ENCODE assay signal across 13 mouse cellular contexts in the genomic region with DNA sequence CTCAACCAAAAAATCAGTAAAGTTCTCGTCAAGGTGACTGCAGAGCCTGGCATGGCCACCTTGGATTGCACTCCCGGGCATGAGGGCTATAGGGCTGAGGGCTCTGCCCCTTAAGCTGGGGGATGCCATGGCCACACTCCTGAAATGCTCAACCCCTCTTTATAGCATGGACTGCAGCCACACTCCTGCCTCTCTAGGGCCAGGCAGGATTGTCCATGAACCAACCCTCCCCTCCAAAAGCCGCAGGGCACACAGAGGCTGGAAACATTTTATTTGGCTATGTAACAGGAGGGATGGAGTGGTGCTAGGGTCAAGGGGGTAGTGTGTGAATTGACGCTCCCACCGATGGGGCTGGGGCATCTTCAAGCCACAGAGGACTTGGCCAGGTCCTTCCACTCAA. TPM values are rescaled to one million over a fixed set of nuclear protein-coding genes. Genes with fewer than 3 reads are reported as not detected.
DNase-seq lines count a peak whose midpoint lies in the region; ATAC-seq and TF ChIP-seq lines count a peak whose summit lies in the region.
"Had no signal": no experiment of that assay in that cellular context is flagged by ENCODE, and none has a peak within 500 bp of the region (broad histone marks: within the 10 kb centered on the region; RNA-seq: fewer than 3 reads in every experiment).

No protein-coding gene starts in this region.

- no peak for TF ChIP-seq POLR2A in heart, adult 2 months (IDR thresholded peaks at IDR 0.05; ENCODE audit: insufficient read depth, low read depth, low read length)

- no peak overlapping the region for H3K9ac ChIP-seq in heart, adult 2 months (ENCODE audit: low read depth, low read length)
- no peak overlapping the region for H3K9ac ChIP-seq in liver, embryonic 13.5 days
- H3K9ac ChIP-seq in midbrain, embryonic 14.5 days (replicated peaks; ENCODE audit: low read length), result no peak overlapping the region
- H3K9ac ChIP-seq: intestine, embryonic 15.5 days; lung, embryonic 15.5 days had no signal

- intact Hi-C loops in heart, adult 2 months (cut with DNase I), result loop anchor here (5.0 kb wide), 1 partner anchor 110 kb away; no protein-coding TSS in a partner anchor

- no peak for TF ChIP-seq CTCF in heart, adult 2 months (IDR thresholded peaks at IDR 0.05)

- no peak overlapping the region for H3K4me3 ChIP-seq in heart, adult 2 months
- no peak overlapping the region for H3K4me3 ChIP-seq in heart, embryonic 10.5 days
- H3K4me3 ChIP-seq in liver, embryonic 13.5 days (replicated peaks), result no peak overlapping the region
- no peak overlapping the region for H3K4me3 ChIP-seq in midbrain, embryonic 14.5 days (replicated peaks; ENCODE audit: low read depth, low read length)

- whole genome bisulfite sequencing in heart, adult 2 months, result 92% methylated on average over 5 of the region's 5 CpGs
- 72% methylated on average over 5 of the region's 5 CpGs for WGBS in heart, embryonic 10.5 days
- WGBS in liver, embryonic 13.5 days (ENCODE audit: insufficient replicate concordance), result 79% methylated on average over 5 of the region's 5 CpGs
- 77% methylated on average over 5 of the region's 5 CpGs for WGBS in midbrain, embryonic 14.5 days

- no peak for ATAC-seq in liver, embryonic 13.5 days (ENCODE audit: low read depth)
- no peak for ATAC-seq in midbrain, embryonic 14.5 days (ENCODE audit: low FRiP score, low TSS enrichment)

- H3K79me2 ChIP-seq in heart, adult 2 months (replicated peaks; ENCODE audit: control insufficient read depth, insufficient read depth, low read length), result no peaks in the 10 kb centered on the region

- peak overlapping the region; percentile 97 for H3K27ac ChIP-seq in heart, adult 2 months
- H3K27ac ChIP-seq in heart, embryonic 10.5 days, result no peak overlapping the region
- no peak overlapping the region for H3K27ac ChIP-seq in liver, embryonic 13.5 days
- H3K27ac ChIP-seq in midbrain, embryonic 14.5 days (replicated peaks; ENCODE audit: low read depth, low read length), result peak overlapping the region; percentile 93; the same call in 1 of the 2 replicates
- H3K27ac ChIP-seq: embryonic facial prominence, embryonic 12.5 days; lung, embryonic 15.5 days had no signal

- peak overlapping the region; percentile 98; the same call in 1 of the 2 replicates for H3K4me2 ChIP-seq in liver, embryonic 13.5 days
- no peak overlapping the region for H3K4me2 ChIP-seq in midbrain, embryonic 14.5 days (ENCODE audit: low read length)

- peak; percentile 48 for DNase-seq in cerebellum, adult 11-12 months
- DNase-seq in cerebellum, postnatal 4 days (ENCODE audit: low spot score in 2 of 2), result no peak
- no peak for DNase-seq in heart, adult 2 months
- DNase-seq in heart, embryonic 10.5 days (ENCODE audit: low spot score), result no peak
- no peak for DNase-seq in liver, embryonic 13.5 days
- no peak for DNase-seq in liver
- no peak for DNase-seq in midbrain, embryonic 14.5 days
- no peak for DNase-seq in spleen, postnatal 14 days (ENCODE audit: low spot score in 2 of 2)

- no peak for TF ChIP-seq EP300 in heart, adult 2 months (IDR thresholded peaks at IDR 0.05; ENCODE audit: insufficient read depth, low read depth, low read length)

- H3K27me3 ChIP-seq in heart, adult 2 months (ENCODE audit: control insufficient read depth, insufficient read depth, low read length), result no peaks in the 10 kb centered on the region
- no peaks in the 10 kb centered on the region for H3K27me3 ChIP-seq in heart, embryonic 10.5 days (ENCODE audit: insufficient read depth, poor library complexity, severe bottlenecking)
- H3K27me3 ChIP-seq in liver, embryonic 13.5 days, result no peaks in the 10 kb centered on the region
- H3K27me3 ChIP-seq in midbrain, embryonic 14.5 days (ENCODE audit: control insufficient read depth, insufficient read depth, low read length), result no peaks in the 10 kb centered on the region
- H3K27me3 ChIP-seq: embryonic facial prominence, embryonic 12.5 days; heart, embryonic 15.5 days; intestine, embryonic 15.5 days; lung, embryonic 15.5 days had no signal

- no peaks in the 10 kb centered on the region for H3K9me3 ChIP-seq in heart, embryonic 10.5 days
- no peaks in the 10 kb centered on the region for H3K9me3 ChIP-seq in liver, embryonic 13.5 days (replicated peaks)
- H3K9me3 ChIP-seq in midbrain, embryonic 14.5 days (ENCODE audit: control insufficient read depth, low read length), result no peaks in the 10 kb centered on the region
- H3K9me3 ChIP-seq: embryonic facial prominence, embryonic 12.5 days; heart, embryonic 15.5 days; intestine, embryonic 15.5 days; lung, embryonic 15.5 days had no signal

- H3K36me3 ChIP-seq in heart, adult 2 months (ENCODE audit: control insufficient read depth, insufficient read depth, low read length), result no peaks in the 10 kb centered on the region
- peaks cover 35% of the 10 kb centered on the region for H3K36me3 ChIP-seq in heart, embryonic 10.5 days
- peaks cover 3% of the 10 kb centered on the region; the same call in 1 of the 2 replicates for H3K36me3 ChIP-seq in liver, embryonic 13.5 days
- H3K36me3 ChIP-seq in midbrain, embryonic 14.5 days (ENCODE audit: control insufficient read depth, insufficient read depth, low read length), result peaks cover 70% of the 10 kb centered on the region
- H3K36me3 ChIP-seq: intestine, embryonic 15.5 days; lung, embryonic 15.5 days had no signal

- H3K4me1 ChIP-seq in heart, adult 2 months (ENCODE audit: control insufficient read depth, insufficient read depth, low read length), result 0 out of 2 replicates have a peak, but pooled peaks cover 3% of the 10 kb centered on the region
- peaks cover 14% of the 10 kb centered on the region for H3K4me1 ChIP-seq in heart, embryonic 10.5 days
- H3K4me1 ChIP-seq in liver, embryonic 13.5 days (replicated peaks), result peaks cover 39% of the 10 kb centered on the region
- peaks cover 3% of the 10 kb centered on the region; the same call in 1 of the 2 replicates for H3K4me1 ChIP-seq in midbrain, embryonic 14.5 days (ENCODE audit: control insufficient read depth, insufficient read depth, low read length)

RNA-seq across cellular contexts. Expression of a gene that starts 0.6 kb away (rescaled TPM):
- total RNA-seq in heart, adult 2 months (2021), result 10 to 100 TPM; 36.0 to 39.3 TPM
- polyA plus RNA-seq in heart, adult 2 months (2012; rRNA removed), result 68.4 and 68.6 TPM in 2 replicates
- polyA plus RNA-seq in heart, embryonic 10.5 days (2016; fragmentation: Nextera tagmentation; extraction: Ambion mirVana), result 19.5 and 21.1 TPM in 2 replicates
- polyA plus RNA-seq in liver, embryonic 13.5 days (2015; fragmentation: Nextera tagmentation; extraction: Ambion mirVana), result 16.5 and 16.9 TPM in 2 replicates
- 18.7 and 22.8 TPM in 2 replicates for polyA plus RNA-seq in midbrain, embryonic 14.5 days (2014; fragmentation: Nextera tagmentation; extraction: Ambion mirVana)

RNA-seq across cellular contexts. Expression of a gene that starts 7.7 kb away (rescaled TPM):
- total RNA-seq in heart, adult 2 months (2021), result 10 to 100 TPM; 19.7 to 26.7 TPM
- 18.7 and 35.0 TPM in 2 replicates for polyA plus RNA-seq in heart, adult 2 months (2012; rRNA removed)
- 13.0 and 23.1 TPM in 2 replicates for polyA plus RNA-seq in heart, embryonic 10.5 days (2016; fragmentation: Nextera tagmentation; extraction: Ambion mirVana)
- 0.93 and 1.0 TPM in 2 replicates for polyA plus RNA-seq in liver, embryonic 13.5 days (2015; fragmentation: Nextera tagmentation; extraction: Ambion mirVana)
- polyA plus RNA-seq in midbrain, embryonic 14.5 days (2014; fragmentation: Nextera tagmentation; extraction: Ambion mirVana), result 102 and 106 TPM in 2 replicates

RNA-seq across cellular contexts. Expression of a gene that starts 7.9 kb away (rescaled TPM):
- total RNA-seq in heart, adult 2 months (2021), result under 1 TPM in 1 of 2 experiments, not detected in 1; 0.31 TPM
- 0.47 and 0.59 TPM in 2 replicates for polyA plus RNA-seq in heart, adult 2 months (2012; rRNA removed)
- polyA plus RNA-seq in heart, embryonic 10.5 days (2016; fragmentation: Nextera tagmentation; extraction: Ambion mirVana), result 0.67 and 0.97 TPM in 2 replicates
- 0.22 and 0.36 TPM in 2 replicates for polyA plus RNA-seq in liver, embryonic 13.5 days (2015; fragmentation: Nextera tagmentation; extraction: Ambion mirVana)
- polyA plus RNA-seq in midbrain, embryonic 14.5 days (2014; fragmentation: Nextera tagmentation; extraction: Ambion mirVana), result 3.2 and 4.0 TPM in 2 replicates
- total RNA-seq: monocyte, adult 5-6 weeks had no signal

RNA-seq across cellular contexts. Expression of a gene that starts 22.0 kb away (rescaled TPM):
- under 1 TPM in 1 of 2 experiments, not detected in 1; 0.41 TPM for total RNA-seq in heart, adult 2 months (2021)
- 0.29 and 0.32 TPM in 2 replicates for polyA plus RNA-seq in heart, adult 2 months (2012; rRNA removed)
- polyA plus RNA-seq in heart, embryonic 10.5 days (2016; fragmentation: Nextera tagmentation; extraction: Ambion mirVana), result 0.12 and 0.48 TPM in 2 replicates
- polyA plus RNA-seq in liver, embryonic 13.5 days (2015; fragmentation: Nextera tagmentation; extraction: Ambion mirVana), result 0.09 and 0.13 TPM in 2 replicates
- 21.8 and 24.7 TPM in 2 replicates for polyA plus RNA-seq in midbrain, embryonic 14.5 days (2014; fragmentation: Nextera tagmentation; extraction: Ambion mirVana)
- polyA plus RNA-seq: heart, embryonic 15.5 days had no signal

RNA-seq across cellular contexts. Expression of a gene that starts 22.4 kb away (rescaled TPM):
- 10 to 100 TPM; 11.0 to 13.8 TPM for total RNA-seq in heart, adult 2 months (2021)
- polyA plus RNA-seq in heart, adult 2 months (2012; rRNA removed), result 21.9 and 23.6 TPM in 2 replicates
- 43.3 and 51.9 TPM in 2 replicates for polyA plus RNA-seq in heart, embryonic 10.5 days (2016; fragmentation: Nextera tagmentation; extraction: Ambion mirVana)
- 19.4 and 21.0 TPM in 2 replicates for polyA plus RNA-seq in liver, embryonic 13.5 days (2015; fragmentation: Nextera tagmentation; extraction: Ambion mirVana)
- 122 and 133 TPM in 2 replicates for polyA plus RNA-seq in midbrain, embryonic 14.5 days (2014; fragmentation: Nextera tagmentation; extraction: Ambion mirVana)

Comparison
In these comparisons a context has a peak if more than half of its experiments do, and no peak if none do; other contexts are left out.
1. H3K27ac ChIP-seq: peak in heart, adult 2 months (single experiment) and midbrain, embryonic 14.5 days (single experiment); none in heart, embryonic 10.5 days (single experiment) and liver, embryonic 13.5 days (single experiment).